Mouse (Mus musculus): ENCODE results near the gene Pdia5. TPM values are rescaled to one million over a fixed set of nuclear protein-coding genes. Genes with fewer than 3 reads are reported as not detected.

Pdia5 gene
- 15.8 and 17.0 TPM in 2 replicates for polyA plus RNA-seq (2016; fragmentation: Nextera tagmentation; extraction: Ambion mirVana)

DNA sequence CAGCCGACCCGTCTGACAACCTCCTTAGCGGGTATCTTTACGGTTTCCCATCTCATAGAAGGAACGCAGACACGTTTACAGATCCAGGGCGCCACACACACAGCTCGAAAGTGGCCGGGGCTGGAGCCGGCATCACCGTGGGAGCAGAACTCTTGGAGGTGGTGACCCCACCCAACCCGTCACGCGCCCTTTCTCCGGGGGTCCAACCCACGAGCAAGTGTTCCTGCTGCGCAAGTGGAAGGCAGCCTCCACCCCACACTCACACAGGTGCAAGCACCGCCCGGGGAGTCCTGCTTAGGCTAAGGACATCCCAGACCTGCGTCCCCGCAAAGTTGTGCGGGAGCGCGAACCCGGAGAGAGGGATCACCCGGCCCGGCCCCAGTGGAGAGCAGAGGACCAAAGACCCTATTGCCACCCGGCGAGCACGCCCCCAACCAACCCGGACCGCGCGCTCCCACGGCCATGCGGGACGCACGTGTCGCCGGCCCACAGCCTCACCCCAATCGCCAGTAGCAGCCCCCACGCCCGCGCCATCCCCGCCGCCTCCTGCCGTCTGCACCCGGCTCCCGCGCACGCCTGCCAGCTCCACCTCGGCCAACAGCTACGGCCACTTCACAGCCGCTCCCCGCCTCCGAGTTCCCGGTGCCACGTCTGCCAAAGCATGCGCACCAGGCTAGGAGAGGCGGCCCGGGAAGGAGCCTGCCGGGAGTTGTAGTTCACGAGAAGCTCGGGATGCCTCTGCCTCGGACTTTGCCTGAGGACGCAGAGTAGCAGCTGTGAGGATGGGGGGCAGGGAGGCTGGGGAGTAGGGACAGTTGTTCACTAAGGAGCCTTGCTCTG, at the start of gene Pdia5:
Gene Pdia5, minus strand, starts transcription at position 643 of the 840 bp plus-strand sequence.
- H3K4me1 ChIP-seq: peaks cover 27% of the 10 kb centered on the region
- peak within 1 kb of the TSS; percentile 80 for H3K4me3 ChIP-seq (replicated peaks)
- H3K36me3 ChIP-seq (replicated peaks): no peaks in the 10 kb centered on the region
- H3K27ac ChIP-seq: no peak within 1 kb of the TSS
- peak within 1 kb of the TSS; percentile 99 for H3K4me2 ChIP-seq
- WGBS: under 1% methylated on average over 66 of the region's 66 CpGs
- ATAC-seq (ENCODE audit: low FRiP score): peak; percentile 94
- H3K9me3 ChIP-seq: no peaks in the 10 kb centered on the region
- peak within 1 kb of the TSS; percentile 68 for H3K9ac ChIP-seq
- peaks cover 13% of the 10 kb centered on the region; the same call in 1 of the 2 replicates for H3K27me3 ChIP-seq

DNA sequence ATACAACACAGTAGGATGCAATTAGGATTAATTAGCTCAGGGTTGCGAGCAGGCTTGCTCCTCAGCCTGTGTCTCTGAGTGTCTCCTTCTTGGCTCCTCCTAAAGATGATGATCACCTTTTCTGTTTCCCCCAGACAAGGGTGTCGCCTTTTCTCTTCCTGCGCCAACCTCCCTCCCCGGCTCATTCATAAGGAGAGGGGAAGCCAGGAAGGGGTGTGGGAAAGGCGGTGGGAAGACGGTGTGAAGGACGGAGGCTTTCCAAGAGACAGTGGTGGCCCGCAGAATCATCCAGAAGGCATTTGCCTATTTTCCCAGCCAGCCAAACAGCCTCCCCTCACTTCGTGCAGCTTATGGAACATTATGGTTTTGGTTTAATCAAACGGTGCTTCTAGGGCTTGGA, 48.4 kb upstream of the Pdia5 start:
- H3K27me3 ChIP-seq: peaks cover 31% of the 10 kb centered on the region
- WGBS: 39% methylated on average over 10 of the region's 10 CpGs
- ATAC-seq (ENCODE audit: low FRiP score): no peak
- H3K27ac ChIP-seq: no peak overlapping the region
- peaks cover 30% of the 10 kb centered on the region for H3K4me1 ChIP-seq
- H3K4me2 ChIP-seq: no peak overlapping the region
- no peak overlapping the region for H3K4me3 ChIP-seq (replicated peaks)
- H3K9me3 ChIP-seq: no peaks in the 10 kb centered on the region
- H3K36me3 ChIP-seq (replicated peaks): peaks cover 2% of the 10 kb centered on the region
- H3K9ac ChIP-seq: no peak overlapping the region

DNA sequence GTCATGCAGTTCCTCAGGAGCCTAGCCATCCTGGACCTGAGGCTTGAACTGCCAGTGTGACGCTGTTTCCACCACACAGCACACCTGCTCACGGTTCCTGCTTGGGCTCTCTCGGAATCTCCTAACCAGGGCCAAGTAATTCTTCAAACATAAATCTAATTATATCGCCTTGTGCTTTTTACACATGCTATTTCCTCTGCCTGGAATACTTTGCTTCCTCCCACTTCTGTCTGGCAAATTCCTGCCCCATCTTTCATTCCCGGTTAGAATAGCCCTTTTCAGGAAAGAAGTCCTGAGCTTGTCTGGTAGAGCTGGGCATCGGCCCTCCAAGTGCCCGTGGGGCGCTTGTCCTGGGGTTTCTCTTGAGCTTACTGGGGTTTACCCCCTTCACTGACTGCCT, 47.0 kb upstream of the Pdia5 start:
- no peak for ATAC-seq (ENCODE audit: low FRiP score)

DNA sequence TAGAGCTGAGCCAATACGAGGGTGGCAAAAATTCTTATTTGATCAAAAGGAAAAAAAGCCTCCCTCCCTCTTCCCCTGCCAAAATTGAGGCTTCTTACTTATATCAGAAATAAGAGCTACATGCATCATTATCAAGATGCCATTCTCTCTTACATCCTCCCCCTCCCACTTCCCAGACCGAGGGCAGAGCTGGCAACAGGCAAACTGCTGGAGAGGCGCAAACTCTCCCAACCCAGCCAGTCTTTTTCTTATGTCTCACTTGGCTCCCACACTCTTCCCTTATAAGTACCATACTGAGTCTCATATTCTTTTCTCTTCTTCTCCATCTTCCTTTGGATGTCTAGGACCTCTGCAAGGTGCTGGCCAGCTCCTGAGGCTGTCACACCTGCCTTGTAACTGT, 44.0 kb upstream of the Pdia5 start:
- Histone ChIP-seq H3K36me3 (replicated peaks) (no peaks in the 10 kb centered on the region), H3K9ac (no peak overlapping the region), H3K27me3 (peaks cover 31% of the 10 kb centered on the region), H3K4me3 (replicated peaks) (no peak overlapping the region), H3K9me3 (no peaks in the 10 kb centered on the region), H3K4me2 (no peak overlapping the region), H3K4me1 (peaks cover 3% of the 10 kb centered on the region; the same call in 1 of the 2 replicates), H3K27ac (no peak overlapping the region)
- WGBS: 80% methylated on average over 3 of the region's 3 CpGs
- no peak for ATAC-seq (ENCODE audit: low FRiP score)

More for the DNA sequence above, 47.0 kb upstream of the Pdia5 start:
- Histone ChIP-seq H3K27ac (no peak overlapping the region), H3K36me3 (replicated peaks) (no peaks in the 10 kb centered on the region), H3K4me3 (replicated peaks) (no peak overlapping the region), H3K4me1 (peaks cover 16% of the 10 kb centered on the region), H3K9me3 (no peaks in the 10 kb centered on the region), H3K4me2 (no peak overlapping the region), H3K27me3 (peaks cover 31% of the 10 kb centered on the region), H3K9ac (no peak overlapping the region)
- WGBS: 88% methylated on average over 8 of the region's 8 CpGs

DNA sequence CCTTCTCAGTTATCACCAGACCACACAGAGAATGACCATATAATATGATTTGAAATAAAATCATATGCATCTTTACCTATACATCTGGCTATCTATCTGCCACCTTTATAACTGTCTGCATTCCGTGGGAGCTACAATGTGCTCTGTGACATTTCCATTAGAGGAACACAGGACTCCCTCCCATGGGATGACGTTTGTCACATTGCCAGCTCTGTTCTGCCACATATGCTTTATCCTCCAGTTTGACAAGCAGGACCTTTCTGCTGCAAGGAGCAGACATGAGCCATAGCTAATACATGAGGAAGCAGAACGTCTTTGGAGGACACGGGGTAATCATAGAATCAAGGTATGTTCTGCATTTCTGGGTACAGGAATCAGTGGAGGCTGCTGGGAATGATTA, 33.5 kb upstream of the Pdia5 start:
- WGBS: 84% methylated on average over 4 of the region's 4 CpGs

DNA sequence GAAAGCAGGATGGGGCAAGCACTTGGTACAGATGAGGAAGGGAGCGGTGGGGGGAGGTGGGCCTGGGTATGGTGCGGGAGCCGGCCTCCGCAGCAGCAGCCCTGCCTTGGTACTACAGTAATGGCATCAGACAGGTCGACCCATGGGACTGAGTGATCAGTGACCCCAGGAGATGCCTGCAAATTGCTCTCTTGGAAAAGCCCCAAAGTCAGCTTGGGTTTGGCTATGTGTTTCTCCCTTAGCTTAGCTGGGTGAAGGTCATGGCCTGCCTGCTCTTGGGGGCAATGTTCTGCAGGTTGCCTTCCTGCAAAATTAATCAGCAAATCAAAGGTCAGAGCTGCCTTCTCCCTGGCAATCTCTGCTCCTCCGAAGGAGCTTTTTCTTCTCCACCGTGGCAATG, 28.6 kb upstream of the Pdia5 start:
- no peak overlapping the region for H3K4me3 ChIP-seq (replicated peaks)
- no peak for ATAC-seq (ENCODE audit: low FRiP score)

More for the DNA sequence above, 33.5 kb upstream of the Pdia5 start:
- H3K27ac ChIP-seq: no peak overlapping the region
- no peaks in the 10 kb centered on the region for H3K36me3 ChIP-seq (replicated peaks)
- H3K4me1 ChIP-seq: 0 out of 2 replicates have a peak, but pooled peaks cover 3% of the 10 kb centered on the region
- no peak overlapping the region for H3K4me2 ChIP-seq
- H3K27me3 ChIP-seq: no peaks in the 10 kb centered on the region
- H3K9ac ChIP-seq: no peak overlapping the region
- ATAC-seq (ENCODE audit: low FRiP score): no peak
- H3K4me3 ChIP-seq (replicated peaks): no peak overlapping the region
- no peaks in the 10 kb centered on the region for H3K9me3 ChIP-seq

DNA sequence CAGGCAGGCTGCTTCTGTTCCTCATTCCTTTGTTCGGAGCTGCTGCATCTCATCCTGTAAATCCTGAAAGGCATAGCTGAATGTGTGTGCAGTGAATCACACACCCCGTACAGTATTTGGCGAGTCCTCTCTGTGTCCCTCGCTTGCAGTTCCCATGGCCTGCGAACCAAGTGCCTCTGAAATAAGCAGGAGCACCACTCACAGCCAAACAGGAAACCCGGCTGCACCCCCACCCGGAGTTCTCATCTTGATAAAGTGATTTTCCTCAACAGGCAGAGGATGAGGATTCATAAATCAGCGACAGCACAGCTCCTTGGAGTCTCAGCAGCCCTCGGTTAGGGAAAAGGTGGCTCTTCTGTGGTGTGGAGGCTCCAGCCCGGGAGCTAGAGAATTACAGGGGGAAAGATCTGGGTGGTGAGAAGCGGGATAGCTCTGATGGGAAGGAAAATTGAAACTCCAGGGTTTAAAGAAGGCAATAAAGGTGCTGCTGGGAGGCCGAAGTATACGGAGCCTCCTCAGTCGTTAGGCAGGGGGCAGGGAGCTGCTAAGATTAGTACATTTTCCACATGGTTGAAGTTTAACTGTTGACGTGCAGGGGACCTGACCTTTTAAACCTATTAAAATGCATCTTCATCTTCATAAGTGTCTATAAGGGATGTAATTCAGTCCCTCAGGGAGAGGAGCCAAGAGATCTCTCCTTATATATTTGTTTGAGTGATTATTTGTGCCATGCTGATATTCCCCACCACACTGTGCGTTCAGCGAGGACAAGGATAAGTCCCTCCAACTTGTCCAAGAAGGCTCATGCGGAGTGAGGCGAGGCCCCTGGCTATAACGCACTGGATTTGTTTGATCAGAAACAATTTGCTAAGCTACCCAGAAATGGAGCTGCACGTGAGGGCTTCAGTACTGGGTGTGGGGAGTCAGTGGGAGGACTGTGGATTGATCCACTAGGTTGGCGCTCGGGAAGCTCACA, 27.6 kb upstream of the Pdia5 start:
- Histone ChIP-seq H3K9me3 (no peaks in the 10 kb centered on the region), H3K4me1 (peaks cover 17% of the 10 kb centered on the region), H3K27me3 (peaks cover 5% of the 10 kb centered on the region; the same call in 1 of the 2 replicates), H3K4me2 (no peak overlapping the region), H3K36me3 (replicated peaks) (no peaks in the 10 kb centered on the region), H3K9ac (no peak overlapping the region), H3K4me3 (replicated peaks) (no peak overlapping the region), H3K27ac (no peak overlapping the region)
- ATAC-seq (ENCODE audit: low FRiP score): no peak
- 61% methylated on average over 23 of the region's 23 CpGs for WGBS

More for the DNA sequence above, 28.6 kb upstream of the Pdia5 start:
- Histone ChIP-seq H3K27ac (no peak overlapping the region), H3K9me3 (no peaks in the 10 kb centered on the region), H3K9ac (no peak overlapping the region), H3K36me3 (replicated peaks) (no peaks in the 10 kb centered on the region), H3K27me3 (peaks cover 5% of the 10 kb centered on the region; the same call in 1 of the 2 replicates), H3K4me2 (no peak overlapping the region), H3K4me1 (peaks cover 17% of the 10 kb centered on the region)
- WGBS: 79% methylated on average over 7 of the region's 7 CpGs

DNA sequence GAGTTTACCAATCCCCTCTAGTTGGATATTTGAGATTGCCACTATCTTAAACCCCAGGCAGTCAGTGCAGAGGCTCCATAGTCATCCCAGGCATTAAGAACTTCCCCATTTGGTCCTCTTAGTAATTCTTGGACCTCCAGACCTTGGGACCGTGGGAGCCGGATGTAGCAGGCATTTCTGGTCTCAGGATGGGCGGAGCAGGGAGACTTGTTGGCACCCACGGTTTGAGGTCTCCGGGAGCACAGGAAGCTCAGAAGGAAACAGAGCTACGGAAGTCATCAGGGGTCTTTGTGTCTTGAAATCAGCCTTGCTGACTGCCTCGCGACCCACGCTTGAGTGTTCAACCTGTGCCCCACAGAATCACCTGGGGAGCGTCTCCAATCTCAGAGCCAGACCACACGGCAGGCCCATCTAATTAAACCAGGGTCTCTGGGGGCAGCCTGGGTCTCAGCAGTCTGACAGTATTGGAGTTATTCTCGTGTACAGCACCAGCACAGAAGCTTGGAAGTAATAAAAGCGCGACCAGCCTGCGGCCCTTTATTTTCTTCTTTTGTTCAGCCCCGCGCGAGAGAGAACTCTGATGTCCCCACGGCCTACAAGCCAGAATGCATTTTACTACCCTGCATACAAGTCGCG, 25.4 kb upstream of the Pdia5 start:
- H3K4me2 ChIP-seq: no peak overlapping the region
- no peaks in the 10 kb centered on the region for H3K9me3 ChIP-seq
- no peak overlapping the region for H3K27ac ChIP-seq
- ATAC-seq (ENCODE audit: low FRiP score): no peak
- no peak overlapping the region for H3K9ac ChIP-seq
- H3K4me3 ChIP-seq (replicated peaks): no peak overlapping the region
- no peaks in the 10 kb centered on the region for H3K36me3 ChIP-seq (replicated peaks)
- peaks cover 17% of the 10 kb centered on the region for H3K4me1 ChIP-seq
- H3K27me3 ChIP-seq: peaks cover 5% of the 10 kb centered on the region; the same call in 1 of the 2 replicates
- 62% methylated on average over 21 of the region's 21 CpGs for WGBS

DNA sequence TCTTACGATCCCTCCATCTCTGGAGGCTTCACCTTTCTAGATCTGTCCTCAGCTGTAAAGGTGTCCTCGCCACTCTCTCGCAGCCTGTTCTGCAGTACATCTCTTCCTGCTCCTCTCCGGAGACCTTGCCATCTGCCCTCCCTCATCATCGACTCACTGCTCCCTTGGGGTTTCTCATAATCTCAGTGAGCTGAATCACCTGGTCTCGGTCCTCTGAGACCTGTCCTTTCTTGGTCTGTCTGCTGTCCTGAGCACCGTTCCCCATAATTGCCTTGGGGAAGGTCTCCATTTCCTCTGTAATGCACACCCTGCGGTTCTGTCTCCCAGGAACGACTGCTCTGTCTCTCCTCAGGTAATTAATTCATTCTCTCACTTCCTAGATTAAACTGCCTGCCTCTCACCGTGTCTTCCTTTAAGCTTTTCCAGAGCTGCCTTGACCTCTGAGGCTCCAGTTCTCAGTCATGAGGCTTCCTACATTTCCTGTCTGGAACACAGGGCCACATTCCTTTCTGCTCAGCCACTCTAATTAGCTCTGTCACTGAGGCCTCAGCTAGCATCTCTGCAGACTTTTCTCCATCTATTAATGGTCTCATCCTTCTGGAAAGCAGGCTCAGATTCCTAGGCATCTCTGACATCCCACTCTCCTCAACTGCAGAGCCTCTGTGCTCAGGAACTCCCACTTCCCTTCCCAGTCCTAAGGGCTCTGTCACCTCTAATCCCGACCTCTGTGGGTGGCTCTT, 18.8 kb upstream of the Pdia5 start:
- no peaks in the 10 kb centered on the region for H3K27me3 ChIP-seq
- no peaks in the 10 kb centered on the region for H3K4me1 ChIP-seq
- H3K9me3 ChIP-seq: no peaks in the 10 kb centered on the region
- H3K4me2 ChIP-seq: no peak overlapping the region
- no peak overlapping the region for H3K4me3 ChIP-seq (replicated peaks)
- no peak overlapping the region for H3K27ac ChIP-seq
- no peak overlapping the region for H3K9ac ChIP-seq
- H3K36me3 ChIP-seq (replicated peaks): no peaks in the 10 kb centered on the region
- 60% methylated on average over 11 of the region's 11 CpGs for WGBS
- ATAC-seq (ENCODE audit: low FRiP score): no peak

DNA sequence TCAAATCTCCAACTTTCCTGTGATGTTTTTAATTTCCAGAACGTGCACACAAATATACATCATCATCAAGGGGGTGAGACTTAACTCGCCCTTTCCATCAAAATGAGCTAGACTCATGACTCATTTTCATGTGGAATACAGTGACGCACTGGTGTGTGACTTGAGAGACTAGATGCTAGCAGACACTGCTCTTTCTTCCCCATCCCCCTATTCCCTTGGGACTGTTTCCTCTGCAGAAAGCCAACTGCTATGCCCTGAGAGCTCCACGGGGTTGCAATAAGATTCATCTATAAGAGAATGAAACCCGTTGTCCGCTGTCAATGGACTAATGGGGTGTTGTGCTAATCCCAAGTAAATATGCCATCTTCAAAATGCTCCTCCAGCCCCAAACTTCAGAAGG, 17.9 kb upstream of the Pdia5 start:
- Histone ChIP-seq H3K4me3 (replicated peaks) (no peak overlapping the region), H3K36me3 (replicated peaks) (no peaks in the 10 kb centered on the region), H3K4me1 (no peaks in the 10 kb centered on the region), H3K9me3 (no peaks in the 10 kb centered on the region), H3K4me2 (no peak overlapping the region), H3K27ac (no peak overlapping the region), H3K9ac (no peak overlapping the region), H3K27me3 (no peaks in the 10 kb centered on the region)
- 91% methylated on average over 6 of the region's 6 CpGs for WGBS
- no peak for ATAC-seq (ENCODE audit: low FRiP score)

DNA sequence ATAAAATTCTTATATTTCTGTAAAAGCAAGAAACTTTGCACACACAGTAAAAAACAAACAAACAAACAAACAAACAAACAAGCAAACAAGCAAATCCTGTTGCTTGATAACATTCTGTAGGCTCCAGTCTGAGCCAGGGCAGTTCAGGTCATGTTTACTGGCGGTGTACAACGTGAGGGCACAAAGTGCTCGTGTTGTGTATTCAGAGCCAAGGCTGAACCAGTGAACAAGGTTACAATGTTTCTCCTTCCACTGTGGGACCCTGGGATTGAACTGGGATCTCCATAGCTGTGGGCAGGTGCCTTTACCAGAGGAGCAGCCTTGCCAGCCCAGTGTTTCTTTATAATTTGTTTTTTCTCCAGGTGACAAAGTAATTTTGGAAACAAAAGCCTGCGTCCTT, 15.1 kb upstream of the Pdia5 start:
- Histone ChIP-seq H3K4me2 (no peak overlapping the region), H3K9me3 (no peaks in the 10 kb centered on the region), H3K27me3 (no peaks in the 10 kb centered on the region), H3K36me3 (replicated peaks) (no peaks in the 10 kb centered on the region), H3K27ac (no peak overlapping the region), H3K4me1 (no peaks in the 10 kb centered on the region), H3K9ac (no peak overlapping the region), H3K4me3 (replicated peaks) (no peak overlapping the region)
- no peak for ATAC-seq (ENCODE audit: low FRiP score)
- 92% methylated on average over 4 of the region's 4 CpGs for WGBS

Data from forebrain, embryonic 12.5 days (tissue).